Mouse (Mus musculus) frontal cortex, adult (tissue): ENCODE measurements at regions not wholly inside any gene's neighbourhood (a gene's known extent, or its start where the extent isn't known, plus 50 kb on each side); places are given as distances from the start of the nearest gene placed in this dataset.

Experiments
- ATAC-seq: cut with Nextera tagmentation; 2 replicates; pipeline ENCODE4 v1.9.2; 2017; ENCODE audit warnings: mild to moderate bottlenecking, moderate library complexity, mixed read lengths; ENCODE audit not compliant: low TSS enrichment

DNA sequence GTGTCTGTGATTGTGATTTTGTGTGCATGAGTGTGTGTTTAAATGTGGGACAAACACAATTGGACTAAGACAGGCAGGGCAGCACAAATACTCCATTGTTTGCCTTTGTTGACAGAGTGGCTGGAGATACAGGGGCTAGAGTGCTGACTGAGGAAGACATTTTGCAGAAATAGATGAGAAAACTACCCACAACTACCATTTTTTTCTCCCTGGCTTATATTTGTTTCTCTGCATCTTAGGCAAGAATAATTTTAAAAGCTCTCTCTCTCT, 591.5 kb downstream of the Ttll7 start:
- no peak for ATAC-seq

DNA sequence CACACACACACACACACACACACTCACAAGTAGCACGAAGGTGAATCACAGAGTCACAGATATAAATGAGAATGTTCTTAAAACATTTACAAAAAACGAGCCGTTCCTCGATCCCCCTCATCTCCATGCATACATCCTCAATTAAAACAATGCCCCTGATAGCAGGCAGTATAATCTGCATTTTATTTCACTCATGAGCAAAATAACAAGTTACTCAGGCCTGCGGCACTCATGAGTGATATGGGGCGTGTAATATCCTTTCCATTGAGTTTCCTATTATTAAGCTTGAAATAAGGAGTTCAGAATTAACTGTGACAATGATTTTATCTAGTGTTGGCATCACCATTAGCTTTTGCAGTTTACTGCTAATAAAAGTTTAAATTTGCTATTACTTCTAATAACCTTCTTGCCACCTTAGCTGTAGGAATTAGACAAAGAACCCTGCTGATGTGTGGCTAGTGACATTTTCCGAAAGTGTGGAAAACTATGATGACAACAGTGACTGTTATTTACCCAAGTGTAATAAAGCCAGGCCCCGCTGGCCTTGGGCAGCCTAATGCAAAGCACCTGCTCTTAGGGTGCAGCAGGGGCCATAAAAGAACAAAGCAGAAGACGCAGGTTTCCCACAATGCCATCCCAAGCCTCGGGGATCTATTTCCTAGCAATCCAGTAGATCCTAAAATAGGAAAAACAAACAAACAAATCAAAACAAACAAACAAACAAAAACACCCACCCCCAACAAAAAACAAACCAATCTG, 592.0 kb downstream of the Ttll7 start:
- ATAC-seq = no peak

DNA sequence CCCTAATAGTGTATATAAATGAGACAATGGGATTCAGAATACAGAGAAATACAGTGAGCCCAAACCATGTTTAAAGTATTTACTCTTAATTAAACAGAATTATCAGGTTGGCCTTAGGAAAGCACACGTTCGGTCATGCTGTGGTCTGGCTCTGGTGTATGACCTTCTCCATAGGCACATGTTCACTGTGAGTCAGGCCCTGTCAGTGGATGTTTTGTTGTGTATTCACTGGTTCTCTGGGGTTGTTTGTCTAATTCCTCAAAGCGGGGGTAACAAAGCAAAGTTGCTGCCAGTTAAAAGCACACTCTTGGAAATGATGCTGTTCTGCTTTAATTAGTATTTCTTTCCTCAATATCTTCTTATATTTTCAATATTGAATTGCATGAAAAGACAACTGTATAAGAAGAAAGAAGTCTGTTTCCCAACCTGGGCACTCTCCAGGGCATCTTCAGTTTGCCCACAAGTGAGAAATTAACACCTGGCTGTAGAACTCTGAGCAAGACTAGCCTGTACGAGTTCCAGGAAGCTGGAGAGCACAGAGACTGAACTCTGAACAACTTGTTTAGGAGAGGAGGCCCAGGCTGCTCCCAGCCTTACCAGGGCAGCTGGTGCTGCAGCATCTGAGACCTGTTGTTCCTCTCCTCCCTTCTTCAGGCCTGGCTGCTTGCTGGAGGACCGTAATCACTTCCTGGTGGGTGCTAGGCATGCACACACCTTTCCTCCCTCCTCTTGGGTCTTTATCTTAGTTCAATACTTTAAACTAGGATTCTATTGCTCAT, 593.1 kb downstream of the Ttll7 start:
- no peak for ATAC-seq

DNA sequence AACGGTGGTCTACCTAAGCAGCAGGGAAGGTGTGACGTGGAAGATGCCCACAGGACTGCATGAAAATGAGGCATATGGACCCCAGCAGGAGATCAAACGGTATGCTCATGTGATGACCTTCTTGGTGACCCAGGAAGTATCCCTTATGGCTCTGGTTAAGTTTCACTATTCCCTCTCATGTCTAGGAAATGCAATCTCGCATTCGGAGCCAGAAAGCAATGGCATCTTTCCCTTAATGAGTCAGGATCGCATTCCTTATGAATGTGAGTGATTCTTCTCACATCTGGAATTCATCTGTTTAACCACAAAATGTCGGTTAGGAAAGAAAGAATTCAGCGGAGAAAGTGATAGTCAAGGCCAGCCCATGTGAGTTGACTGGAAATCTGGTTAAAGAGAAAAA, 593.7 kb downstream of the Ttll7 start:
- ATAC-seq = no peak

DNA sequence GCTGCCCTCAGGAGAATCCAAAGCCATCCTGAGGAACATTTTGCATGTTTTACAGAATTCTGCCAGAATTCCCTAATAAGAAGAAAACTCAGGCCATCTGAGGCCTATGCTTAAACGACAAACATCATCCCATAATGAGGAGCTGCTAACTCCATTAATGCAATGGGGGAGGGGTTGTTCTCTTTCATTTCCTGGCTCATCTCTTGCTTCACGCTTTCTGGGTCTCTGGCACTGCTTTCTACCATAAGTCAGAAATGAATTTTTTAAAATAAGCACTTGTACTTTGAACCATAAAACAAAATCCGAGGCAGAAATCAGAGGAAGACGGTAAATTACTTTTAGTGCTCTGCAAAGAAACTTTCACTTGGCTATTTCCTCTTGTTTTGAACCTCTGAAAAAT, 600.0 kb downstream of the Ttll7 start:
- no peak for ATAC-seq

DNA sequence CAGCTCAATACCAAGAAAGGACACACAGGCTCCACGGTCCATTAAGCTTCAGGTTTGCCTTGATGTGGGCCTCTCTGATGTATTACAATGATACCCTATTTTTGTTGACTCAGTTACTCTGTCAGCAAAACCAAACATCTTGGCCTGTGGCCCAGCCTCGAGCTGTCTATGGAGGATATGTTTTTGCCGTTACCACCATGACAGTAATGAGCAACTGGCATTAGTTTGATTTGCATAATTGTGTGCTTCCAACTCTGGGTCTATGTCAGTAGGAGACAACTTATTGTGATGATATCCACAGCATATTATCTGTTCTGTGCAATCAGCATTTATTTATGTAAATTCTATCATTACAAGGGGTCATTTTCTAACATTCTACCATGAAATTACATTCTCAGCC, 603.2 kb downstream of the Ttll7 start:
- no peak for ATAC-seq

DNA sequence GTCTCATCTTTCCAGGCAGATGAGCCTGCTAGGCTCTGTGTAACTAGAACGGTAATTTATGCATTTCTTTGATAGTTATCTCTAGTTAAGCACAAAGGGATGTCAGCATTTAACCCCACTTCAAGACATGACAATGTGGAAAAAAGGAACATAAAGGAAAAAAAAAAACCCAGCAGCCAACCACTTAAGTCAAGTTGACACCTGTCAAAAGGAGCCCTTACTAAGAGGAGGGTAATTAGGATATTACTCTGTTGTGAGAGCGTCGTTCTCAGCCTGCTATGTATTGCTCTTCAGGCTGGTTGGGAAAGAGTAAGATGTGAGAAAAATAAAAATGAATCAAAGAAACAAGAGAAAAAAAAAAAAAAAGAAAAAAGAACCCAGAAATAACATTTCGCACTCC, 604.1 kb downstream of the Ttll7 start:
- ATAC-seq = no peak

DNA sequence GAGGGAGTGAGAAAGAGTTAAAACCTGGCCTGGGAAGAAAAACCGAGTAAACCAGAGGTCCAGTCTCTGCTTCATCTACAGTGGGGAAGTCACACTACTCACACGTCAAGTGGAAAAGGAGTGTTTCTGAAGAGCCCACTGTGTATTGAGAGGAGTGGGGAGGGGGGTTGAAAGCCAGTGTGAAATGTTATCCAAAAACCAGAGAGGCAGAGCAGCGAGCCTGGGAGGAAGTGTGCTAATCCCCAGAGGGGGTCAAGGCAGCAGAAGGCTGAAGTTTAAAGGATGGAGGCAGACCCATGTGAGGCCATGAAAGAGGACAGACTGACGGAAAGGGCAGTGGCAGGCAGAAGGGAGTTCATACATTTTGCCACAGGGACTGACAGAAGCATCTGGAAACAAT, 605.9 kb downstream of the Ttll7 start:
- ATAC-seq = no peak

DNA sequence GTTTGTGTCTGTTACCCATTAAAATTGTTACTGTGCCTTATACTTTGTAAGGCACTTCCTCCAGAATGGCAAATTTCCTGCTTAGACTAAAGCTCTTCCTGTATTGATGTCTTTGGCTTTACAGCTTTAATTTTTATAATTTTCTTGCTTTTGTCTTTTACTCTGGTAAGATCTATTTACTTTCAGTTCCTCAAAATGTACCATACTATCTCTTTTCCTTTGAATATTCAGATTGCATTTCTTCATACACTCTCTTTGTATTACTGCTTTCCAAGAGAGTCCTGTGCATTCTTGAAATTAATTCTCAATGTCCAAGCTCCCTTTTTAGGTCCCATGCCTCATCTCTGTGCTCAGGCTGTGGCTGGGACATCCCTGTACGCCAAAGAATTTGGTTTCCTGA, 627.7 kb downstream of the Ttll7 start:
- no peak for ATAC-seq
